ENCODE assay signal across 8 mouse cellular contexts in the genomic region with DNA sequence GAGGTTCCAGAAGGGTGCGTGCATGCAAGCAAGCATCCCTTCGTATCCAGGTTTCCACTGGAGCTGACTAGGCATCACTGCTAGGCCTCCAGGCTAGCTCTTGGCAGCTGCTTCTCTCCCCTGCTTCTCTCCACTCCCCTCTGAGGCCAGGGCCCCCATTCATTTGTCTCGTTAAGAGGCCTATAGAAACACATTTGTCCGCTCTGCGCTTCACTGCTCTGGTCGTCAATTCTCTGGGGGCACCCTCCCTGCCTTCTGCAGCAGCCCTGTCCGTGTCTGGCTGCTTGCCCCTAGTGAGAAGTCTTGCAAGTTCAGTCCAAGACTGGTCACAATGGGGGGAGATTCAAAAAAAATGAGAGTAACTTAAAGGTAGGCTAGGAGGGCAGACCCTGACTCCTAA. TPM values are rescaled to one million over a fixed set of nuclear protein-coding genes. Genes with fewer than 3 reads are reported as not detected.
A peak's percentile ranks its signal among the peaks of the same experiment; 100 is the strongest.
DNase-seq lines count a peak whose midpoint lies in the region; ATAC-seq and TF ChIP-seq lines count a peak whose summit lies in the region.

No protein-coding gene starts in this region.

- TF ChIP-seq CTCF in kidney, adult 2 months (conservative IDR thresholded peaks at IDR 0.05; ENCODE audit: insufficient read depth, insufficient read length, low read depth, low read length), result no peak
- TF ChIP-seq CTCF in brain, embryonic 14.5 days (IDR thresholded peaks at IDR 0.05; ENCODE audit: borderline replicate concordance, extremely low read depth, insufficient read depth, insufficient read length), result no peak

- no peak for TF ChIP-seq POLR2A in kidney, adult 2 months (IDR thresholded peaks at IDR 0.05; ENCODE audit: low read depth, low read length)
- no peak for TF ChIP-seq POLR2A in brain, embryonic 14.5 days (IDR thresholded peaks at IDR 0.05; ENCODE audit: borderline replicate concordance, extremely low read depth, insufficient read depth, insufficient read length, poor library complexity, severe bottlenecking)

- peaks cover 74% of the 10 kb centered on the region for H3K4me1 ChIP-seq in kidney, adult 2 months (ENCODE audit: control insufficient read depth, insufficient read depth, low read length)
- H3K4me1 ChIP-seq in hindbrain, embryonic 12.5 days, result peaks cover 80% of the 10 kb centered on the region
- peaks cover 87% of the 10 kb centered on the region for H3K4me1 ChIP-seq in midbrain, embryonic 13.5 days (replicated peaks)

- H3K4me3 ChIP-seq in kidney, adult 2 months (ENCODE audit: insufficient read depth, low read depth, low read length), result no peak overlapping the region
- H3K4me3 ChIP-seq in hindbrain, embryonic 12.5 days, result no peak overlapping the region
- no peak overlapping the region for H3K4me3 ChIP-seq in midbrain, embryonic 13.5 days (replicated peaks)

- H3K27me3 ChIP-seq in kidney, adult 2 months (replicated peaks; ENCODE audit: control insufficient read depth, insufficient read depth, low read length), result no peaks in the 10 kb centered on the region
- H3K27me3 ChIP-seq in hindbrain, embryonic 12.5 days, result no peaks in the 10 kb centered on the region
- H3K27me3 ChIP-seq in midbrain, embryonic 13.5 days, result no peaks in the 10 kb centered on the region

- H3K9me3 ChIP-seq in hindbrain, embryonic 12.5 days (replicated peaks), result no peaks in the 10 kb centered on the region
- no peaks in the 10 kb centered on the region for H3K9me3 ChIP-seq in midbrain, embryonic 13.5 days

- H3K4me2 ChIP-seq in hindbrain, embryonic 12.5 days (replicated peaks), result peak overlapping the region; percentile 3; the same call in 1 of the 2 replicates
- no peak overlapping the region for H3K4me2 ChIP-seq in midbrain, embryonic 13.5 days (replicated peaks)

- 0 out of 2 replicates have a peak overlapping the region, but pooled peaks have one; percentile 33 for H3K9ac ChIP-seq in hindbrain, embryonic 12.5 days
- peak overlapping the region; percentile 41 for H3K9ac ChIP-seq in midbrain, embryonic 13.5 days (replicated peaks)

- H3K27ac ChIP-seq in kidney, adult 2 months (ENCODE audit: insufficient read depth, low read depth, low read length), result peak overlapping the region; percentile 87
- H3K27ac ChIP-seq in hindbrain, embryonic 12.5 days, result peak overlapping the region; percentile 97
- peak overlapping the region; percentile 97 for H3K27ac ChIP-seq in midbrain, embryonic 13.5 days

- ATAC-seq in hindbrain, embryonic 12.5 days (ENCODE audit: low FRiP score), result peak; percentile 13; the same call in 1 of the 2 replicates
- ATAC-seq in midbrain, embryonic 13.5 days, result no peak

- DNase-seq in kidney, adult 2 months, result no peak
- no peak for DNase-seq in kidney, postnatal 14 days
- DNase-seq in brain, embryonic 14.5 days (ENCODE audit: low read depth), result peak; percentile 87
- no peak for DNase-seq in right cerebral cortex, postnatal 4 days
- DNase-seq in adrenal gland, adult 8-10 months, result no peak
- no peak for DNase-seq in cerebellum, adult 11 months

- H3K36me3 ChIP-seq in kidney, adult 2 months (ENCODE audit: control insufficient read depth, insufficient read depth, low read length), result no peaks in the 10 kb centered on the region
- H3K36me3 ChIP-seq in hindbrain, embryonic 12.5 days, result peaks cover 34% of the 10 kb centered on the region
- peaks cover 41% of the 10 kb centered on the region for H3K36me3 ChIP-seq in midbrain, embryonic 13.5 days

- 46% methylated on average over 7 of the region's 7 CpGs for WGBS in kidney, adult 2 months
- WGBS in hindbrain, embryonic 12.5 days, result 25% methylated on average over 7 of the region's 7 CpGs
- WGBS in midbrain, embryonic 13.5 days, result 5% methylated on average over 7 of the region's 7 CpGs

RNA-seq across cellular contexts. Expression of gene Ptprf, which starts 16.7 kb away (rescaled TPM):
- polyA plus RNA-seq in kidney, adult 2 months (2012; rRNA removed), result 89.9 and 114 TPM in 2 replicates
- polyA plus RNA-seq in brain, embryonic 14.5 days (2012; rRNA removed), result 99.7 and 154 TPM in 2 replicates
- polyA plus RNA-seq in hindbrain, embryonic 12.5 days (2016; fragmentation: Nextera tagmentation; extraction: Ambion mirVana), result 131 and 137 TPM in 2 replicates
- 80.3 and 91.8 TPM in 2 replicates for polyA plus RNA-seq in midbrain, embryonic 13.5 days (2015; fragmentation: Nextera tagmentation; extraction: Ambion mirVana)
- total RNA-seq in adrenal gland, adult 8-10 months (2022), result 10 to 100 TPM; 49.6 to 81.8 (median 63.1) TPM
